Mouse (Mus musculus) hindbrain, embryonic 10.5 days (tissue): ENCODE measurements around the gene Slc6a18. TPM values are rescaled to one million over a fixed set of nuclear protein-coding genes. Genes with fewer than 3 reads are reported as not detected.
A peak's percentile ranks its signal among the peaks of the same experiment; 100 is the strongest.

Experiments
- DNase-seq: peaks from one replicate; pipeline ENCODE4 v3.0.0-alpha.2; 2017; ENCODE audit warnings: low spot score
- H3K27ac ChIP-seq: fragments of 300-500 bp; sonication (generic); 2 replicates; pipeline ENCODE4 v1.5.1; 2016; ENCODE audit warnings: mild to moderate bottlenecking, moderate library complexity
- H3K27me3 ChIP-seq: fragments of 300-500 bp; sonication (generic); 2 replicates; pipeline ENCODE4 v1.6.1; 2016; ENCODE audit warnings: mild to moderate bottlenecking; ENCODE audit not compliant: poor library complexity, insufficient read depth, severe bottlenecking
- H3K36me3 ChIP-seq: fragments of 300-500 bp; sonication (generic); 2 replicates; pipeline ENCODE4 v1.6.1; 2016; ENCODE audit warnings: mild to moderate bottlenecking, moderate library complexity
- H3K4me1 ChIP-seq: fragments of 300-500 bp; sonication (generic); replicated peaks from 2 replicates; pipeline ENCODE4 v1.6.1; 2016; ENCODE audit warnings: mild to moderate bottlenecking
- H3K4me3 ChIP-seq: fragments of 300-500 bp; sonication (generic); 2 replicates; pipeline ENCODE4 v1.5.1; 2016; ENCODE audit warnings: mild to moderate bottlenecking, moderate library complexity
- H3K9me3 ChIP-seq: fragments of 300-500 bp; sonication (generic); 2 replicates; pipeline ENCODE4 v1.6.1; 2016; ENCODE audit warnings: mild to moderate bottlenecking, moderate library complexity
- WGBS: fragments of 180-500 bp; shearing (Covaris S2); methylation state at CpG from one replicate; pipeline ENCODE4 v1.1.7; 2016; 5-methylcytosine and 5-hydroxymethylcytosine counted together
- polyA plus RNA-seq: library from polyadenylated mRNA; unstranded; fragments of >200 nt; fragmentation: Nextera tagmentation; extraction: Ambion mirVana; gene quantifications from 2 replicates; pipeline ENCODE4 v1.2.1, GENCODE M21; 2016

Slc6a18 gene
- polyA plus RNA-seq, 1 experiment from 2014 or later: not detected

GRCm38 (mm10) chr13:73702776-73703175 lies 25.0 kb upstream of the Slc6a18 start:
- H3K9me3 ChIP-seq: no peaks in the 10 kb centered on the region
- 93% methylated on average over 4 of the region's 4 CpGs for WGBS
- H3K27me3 ChIP-seq: no peaks in the 10 kb centered on the region
- no peaks in the 10 kb centered on the region for H3K36me3 ChIP-seq
- no peak overlapping the region for H3K4me3 ChIP-seq
- H3K4me1 ChIP-seq: no peaks in the 10 kb centered on the region
- DNase-seq: no peak
- H3K27ac ChIP-seq: no peak overlapping the region

GRCm38 (mm10) chr13:73701161-73701883 lies 23.5 kb upstream of the Slc6a18 start:
- H3K36me3 ChIP-seq: no peaks in the 10 kb centered on the region
- H3K27ac ChIP-seq: no peak overlapping the region
- 87% methylated on average over 9 of the region's 9 CpGs for WGBS
- H3K4me1 ChIP-seq: no peaks in the 10 kb centered on the region
- no peaks in the 10 kb centered on the region for H3K9me3 ChIP-seq
- no peaks in the 10 kb centered on the region for H3K27me3 ChIP-seq
- DNase-seq: no peak
- no peak overlapping the region for H3K4me3 ChIP-seq

- no peaks in the 10 kb centered on the region for H3K4me1 ChIP-seq
- no peak overlapping the region for H3K27ac ChIP-seq
- DNase-seq: no peak
- WGBS: 92% methylated on average over 12 of the region's 12 CpGs
- no peaks in the 10 kb centered on the region for H3K36me3 ChIP-seq
- H3K27me3 ChIP-seq: no peaks in the 10 kb centered on the region
- H3K9me3 ChIP-seq: no peaks in the 10 kb centered on the region
- no peak overlapping the region for H3K4me3 ChIP-seq
Observed at GRCm38 (mm10) chr13:73700554-73700953, 22.7 kb upstream of the Slc6a18 start.

GRCm38 (mm10) chr13:73699714-73700113 lies 21.9 kb upstream of the Slc6a18 start:
- no peak overlapping the region for H3K4me3 ChIP-seq
- no peak overlapping the region for H3K27ac ChIP-seq
- H3K27me3 ChIP-seq: no peaks in the 10 kb centered on the region
- no peak for DNase-seq
- H3K36me3 ChIP-seq: no peaks in the 10 kb centered on the region
- 92% methylated on average over 6 of the region's 6 CpGs for WGBS
- H3K9me3 ChIP-seq: no peaks in the 10 kb centered on the region
- no peaks in the 10 kb centered on the region for H3K4me1 ChIP-seq

GRCm38 (mm10) chr13:73696529-73696928 lies 18.7 kb upstream of the Slc6a18 start:
- H3K4me3 ChIP-seq: no peak overlapping the region
- no peaks in the 10 kb centered on the region for H3K9me3 ChIP-seq
- no peaks in the 10 kb centered on the region for H3K27me3 ChIP-seq
- DNase-seq: no peak
- 0 out of 2 replicates have a peak, but pooled peaks cover 2% of the 10 kb centered on the region for H3K4me1 ChIP-seq
- no peaks in the 10 kb centered on the region for H3K36me3 ChIP-seq
- H3K27ac ChIP-seq: no peak overlapping the region
- WGBS: 85% methylated on average over 3 of the region's 3 CpGs

- DNase-seq: no peak
- WGBS: 85% methylated on average over 1 of the region's 1 CpGs
- Histone ChIP-seq H3K9me3 (no peaks in the 10 kb centered on the region), H3K27me3 (no peaks in the 10 kb centered on the region), H3K27ac (no peak overlapping the region), H3K36me3 (no peaks in the 10 kb centered on the region), H3K4me1 (0 out of 2 replicates have a peak, but pooled peaks cover 2% of the 10 kb centered on the region), H3K4me3 (no peak overlapping the region)
Observed at GRCm38 (mm10) chr13:73694972-73695371, 17.1 kb upstream of the Slc6a18 start.

- Histone ChIP-seq H3K27me3 (no peaks in the 10 kb centered on the region), H3K9me3 (no peaks in the 10 kb centered on the region), H3K36me3 (no peaks in the 10 kb centered on the region), H3K27ac (no peak overlapping the region), H3K4me1 (0 out of 2 replicates have a peak, but pooled peaks cover 2% of the 10 kb centered on the region), H3K4me3 (no peak overlapping the region)
- WGBS: 66% methylated on average over 2 of the region's 2 CpGs
- no peak for DNase-seq
Observed at GRCm38 (mm10) chr13:73693333-73693732, 15.5 kb upstream of the Slc6a18 start.

- H3K27me3 ChIP-seq: no peaks in the 10 kb centered on the region
- H3K4me1 ChIP-seq: 0 out of 2 replicates have a peak, but pooled peaks cover 2% of the 10 kb centered on the region
- H3K27ac ChIP-seq: no peak overlapping the region
- H3K36me3 ChIP-seq: no peaks in the 10 kb centered on the region
- peak; percentile 78 for DNase-seq
- WGBS: 29% methylated on average over 10 of the region's 10 CpGs
- H3K4me3 ChIP-seq: no peak overlapping the region
- H3K9me3 ChIP-seq: no peaks in the 10 kb centered on the region
Observed at GRCm38 (mm10) chr13:73692249-73692868, 14.5 kb upstream of the Slc6a18 start.

GRCm38 (mm10) chr13:73688934-73689333 lies 11.1 kb upstream of the Slc6a18 start:
- no peaks in the 10 kb centered on the region for H3K36me3 ChIP-seq
- DNase-seq: no peak
- no peaks in the 10 kb centered on the region for H3K9me3 ChIP-seq
- 82% methylated on average over 4 of the region's 4 CpGs for WGBS
- H3K4me3 ChIP-seq: no peak overlapping the region
- H3K27ac ChIP-seq: no peak overlapping the region
- H3K4me1 ChIP-seq: 0 out of 2 replicates have a peak, but pooled peaks cover 2% of the 10 kb centered on the region
- H3K27me3 ChIP-seq: no peaks in the 10 kb centered on the region

- no peak for DNase-seq
- Histone ChIP-seq H3K27ac (no peak overlapping the region), H3K4me1 (0 out of 2 replicates have a peak, but pooled peaks cover 2% of the 10 kb centered on the region), H3K27me3 (no peaks in the 10 kb centered on the region), H3K9me3 (no peaks in the 10 kb centered on the region), H3K4me3 (no peak overlapping the region), H3K36me3 (no peaks in the 10 kb centered on the region)
- WGBS: 77% methylated on average over 3 of the region's 3 CpGs
Observed at GRCm38 (mm10) chr13:73687601-73688000, 9.8 kb upstream of the Slc6a18 start.

- H3K4me3 ChIP-seq: no peak overlapping the region
- H3K4me1 ChIP-seq: no peaks in the 10 kb centered on the region
- no peak overlapping the region for H3K27ac ChIP-seq
- H3K9me3 ChIP-seq: no peaks in the 10 kb centered on the region
- no peaks in the 10 kb centered on the region for H3K36me3 ChIP-seq
- WGBS: 83% methylated on average over 6 of the region's 6 CpGs
- DNase-seq: no peak
- no peaks in the 10 kb centered on the region for H3K27me3 ChIP-seq
Observed at GRCm38 (mm10) chr13:73685502-73685901, 7.7 kb upstream of the Slc6a18 start.

- 82% methylated on average over 1 of the region's 1 CpGs for WGBS
- H3K4me1 ChIP-seq: no peaks in the 10 kb centered on the region
- H3K27me3 ChIP-seq: no peaks in the 10 kb centered on the region
- no peak for DNase-seq
- H3K36me3 ChIP-seq: no peaks in the 10 kb centered on the region
- H3K9me3 ChIP-seq: no peaks in the 10 kb centered on the region
- no peak overlapping the region for H3K27ac ChIP-seq
- no peak overlapping the region for H3K4me3 ChIP-seq
Observed at GRCm38 (mm10) chr13:73684412-73684811, 6.6 kb upstream of the Slc6a18 start.

- no peaks in the 10 kb centered on the region for H3K36me3 ChIP-seq
- no peak overlapping the region for H3K4me3 ChIP-seq
- WGBS: 86% methylated on average over 11 of the region's 11 CpGs
- no peak for DNase-seq
- no peaks in the 10 kb centered on the region for H3K9me3 ChIP-seq
- H3K27ac ChIP-seq: no peak overlapping the region
- no peaks in the 10 kb centered on the region for H3K27me3 ChIP-seq
- H3K4me1 ChIP-seq: no peaks in the 10 kb centered on the region
Observed at GRCm38 (mm10) chr13:73683682-73684081, 5.9 kb upstream of the Slc6a18 start.
